Mouse (Mus musculus) testis, adult 2 months (tissue): ENCODE measurements around the gene Nfib. TPM values are rescaled to one million over a fixed set of nuclear protein-coding genes. Genes with fewer than 3 reads are reported as not detected.

Experiments
- H3K27ac ChIP-seq: fragments of 200-500 bp; 2 replicates; pipeline ENCODE4 v1.5.1; 2012; ENCODE audit warnings: low read depth, low read length; ENCODE audit not compliant: control insufficient read depth, insufficient read depth
- H3K27me3 ChIP-seq: fragments of 200-500 bp; 2 replicates; pipeline ENCODE4 v1.6.1; 2012; ENCODE audit warnings: mild to moderate bottlenecking, low read length, moderate library complexity; ENCODE audit not compliant: control insufficient read depth, insufficient read depth
- H3K36me3 ChIP-seq: fragments of 200-500 bp; 2 replicates; pipeline ENCODE4 v1.6.1; 2012; ENCODE audit warnings: mild to moderate bottlenecking, low read length; ENCODE audit not compliant: control insufficient read depth, insufficient read depth
- H3K4me1 ChIP-seq: fragments of 200-500 bp; 2 replicates; pipeline ENCODE4 v1.6.1; 2012; ENCODE audit warnings: low read length; ENCODE audit not compliant: control insufficient read depth, insufficient read depth
- H3K4me3 ChIP-seq: fragments of 200-500 bp; 2 replicates; pipeline ENCODE4 v1.5.1; 2012; ENCODE audit warnings: low read depth, mild to moderate bottlenecking, low read length, moderate library complexity, mixed read lengths; ENCODE audit not compliant: control insufficient read depth
- CTCF ChIP-seq: fragments of 200-500 bp; IDR thresholded peaks from 2 replicates; pipeline ENCODE4 v1.5.1; 2012; ENCODE audit warnings: low read depth, mild to moderate bottlenecking, inconsistent platforms, low read length, moderate library complexity; ENCODE audit not compliant: control insufficient read depth, insufficient read depth, insufficient replicate concordance
- POLR2A ChIP-seq: fragments of 200-500 bp; IDR thresholded peaks from 2 replicates; pipeline ENCODE4 v1.6.1; 2012; ENCODE audit warnings: low read depth, mild to moderate bottlenecking, inconsistent platforms, low read length, moderate library complexity; ENCODE audit not compliant: control insufficient read depth
- polyA plus RNA-seq: library from polyadenylated mRNA; depleted of rRNA; stranded (reverse); fragments of >200 nt; gene quantifications from 2 replicates; pipeline ENCODE4 v1.2.3, GENCODE M21; 2012

Nfib gene
- polyA plus RNA-seq, 1 experiment, result 1.2 TPM

DNA sequence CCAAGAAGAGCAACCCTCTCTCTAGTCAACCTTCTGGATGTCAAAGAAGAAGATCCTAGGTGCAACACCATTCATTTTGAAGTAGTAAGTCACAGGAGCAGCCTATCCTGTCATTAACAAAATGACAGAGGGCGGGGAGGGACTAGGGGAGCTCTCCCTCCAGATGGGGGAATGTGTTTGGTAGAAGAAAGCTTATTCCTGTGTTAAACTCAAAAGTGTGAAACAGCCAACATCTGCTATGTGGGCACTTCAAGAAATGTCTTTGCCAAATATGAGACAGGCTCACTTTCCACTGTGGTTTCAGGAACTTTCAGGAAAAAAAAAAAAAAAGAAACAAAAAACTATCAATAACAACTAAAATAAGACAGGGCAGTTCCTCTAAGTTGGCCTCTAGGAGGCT lies 411.5 kb downstream of the Nfib start:
- Histone ChIP-seq H3K27ac (no peak overlapping the region), H3K36me3 (no peaks in the 10 kb centered on the region), H3K27me3 (no peaks in the 10 kb centered on the region), H3K4me1 (no peaks in the 10 kb centered on the region), H3K4me3 (no peak overlapping the region)
- no peak for TF ChIP-seq POLR2A
- no peak for TF ChIP-seq CTCF

DNA sequence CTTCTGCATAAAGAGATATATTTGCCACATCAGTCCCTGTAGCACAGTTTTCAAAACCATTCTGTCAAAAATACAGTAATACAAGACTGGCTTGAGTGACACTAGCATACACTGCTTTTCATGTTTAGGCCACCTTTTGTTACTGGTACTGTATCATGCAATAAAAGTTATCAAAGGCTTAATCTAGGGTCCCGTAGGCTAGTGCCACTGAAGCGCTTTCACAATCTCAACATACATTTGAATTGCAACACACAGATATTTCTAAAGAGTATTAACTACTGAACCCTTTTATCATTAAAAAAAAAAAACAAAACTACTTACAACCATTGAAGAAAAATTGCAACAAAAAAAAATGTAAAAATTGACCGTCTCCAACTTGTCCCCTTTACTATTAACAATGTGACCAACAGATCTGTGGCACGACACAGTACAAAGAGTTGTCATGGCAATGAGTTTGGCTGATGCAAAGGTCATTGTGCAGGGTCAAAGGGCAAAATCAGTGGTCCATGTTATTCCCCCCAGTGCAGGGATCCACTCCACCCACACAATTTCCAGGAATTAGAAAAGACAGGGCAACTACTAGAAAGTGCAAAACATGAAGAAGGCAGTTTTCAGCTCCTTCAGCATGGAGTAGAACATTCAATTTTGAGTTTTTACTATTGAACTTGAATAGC lies 414.2 kb downstream of the Nfib start:
- Histone ChIP-seq H3K4me3 (no peak overlapping the region), H3K36me3 (no peaks in the 10 kb centered on the region), H3K27me3 (no peaks in the 10 kb centered on the region), H3K27ac (no peak overlapping the region), H3K4me1 (no peaks in the 10 kb centered on the region)
- TF ChIP-seq POLR2A, result no peak

DNA sequence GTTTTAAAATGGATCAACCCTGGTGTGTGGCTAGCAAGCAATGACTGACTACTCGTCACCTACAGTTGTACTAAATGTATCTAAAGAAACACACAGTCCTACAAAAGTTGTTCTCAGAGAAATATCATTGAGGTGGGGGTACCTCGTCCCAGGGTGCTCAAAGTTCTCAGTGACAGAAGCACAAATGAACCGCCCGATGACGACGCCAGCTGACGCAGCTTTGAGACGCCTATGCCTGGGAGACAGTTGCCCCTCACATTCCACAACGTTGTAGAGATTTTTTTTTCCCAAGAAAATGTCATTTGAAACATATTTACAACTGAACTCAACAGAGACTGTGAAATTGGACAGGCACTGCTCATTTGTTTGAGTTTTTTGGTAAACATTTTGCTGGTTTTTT lies 414.9 kb downstream of the Nfib start:
- no peaks in the 10 kb centered on the region for H3K36me3 ChIP-seq
- TF ChIP-seq POLR2A, result no peak
- no peak for TF ChIP-seq CTCF
- no peaks in the 10 kb centered on the region for H3K4me1 ChIP-seq
- no peak overlapping the region for H3K4me3 ChIP-seq
- H3K27ac ChIP-seq, result no peak overlapping the region
- no peaks in the 10 kb centered on the region for H3K27me3 ChIP-seq

DNA sequence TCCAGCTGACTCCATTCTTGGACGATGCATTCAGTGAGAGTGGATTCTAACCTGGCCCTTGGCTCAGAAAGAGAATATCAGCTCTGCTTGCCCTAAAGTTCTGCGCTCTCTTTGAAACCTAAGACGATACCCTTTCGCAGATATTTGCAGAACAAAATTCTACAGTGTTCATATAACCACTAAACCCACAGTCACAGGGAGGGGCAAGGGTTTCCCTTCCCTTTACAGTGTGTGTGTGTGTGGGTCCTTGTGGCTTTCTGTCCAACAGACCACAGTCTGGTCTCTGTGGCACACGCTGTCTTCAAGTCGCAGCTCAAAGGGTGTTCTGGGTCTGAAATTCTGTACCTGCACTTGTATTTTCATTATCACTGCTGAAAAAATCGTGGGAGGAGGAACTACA lies 416.0 kb downstream of the Nfib start:
- Histone ChIP-seq H3K27ac (no peak overlapping the region), H3K36me3 (no peaks in the 10 kb centered on the region), H3K4me3 (no peak overlapping the region), H3K4me1 (no peaks in the 10 kb centered on the region), H3K27me3 (no peaks in the 10 kb centered on the region)
- TF ChIP-seq CTCF (no peak), POLR2A (no peak)

DNA sequence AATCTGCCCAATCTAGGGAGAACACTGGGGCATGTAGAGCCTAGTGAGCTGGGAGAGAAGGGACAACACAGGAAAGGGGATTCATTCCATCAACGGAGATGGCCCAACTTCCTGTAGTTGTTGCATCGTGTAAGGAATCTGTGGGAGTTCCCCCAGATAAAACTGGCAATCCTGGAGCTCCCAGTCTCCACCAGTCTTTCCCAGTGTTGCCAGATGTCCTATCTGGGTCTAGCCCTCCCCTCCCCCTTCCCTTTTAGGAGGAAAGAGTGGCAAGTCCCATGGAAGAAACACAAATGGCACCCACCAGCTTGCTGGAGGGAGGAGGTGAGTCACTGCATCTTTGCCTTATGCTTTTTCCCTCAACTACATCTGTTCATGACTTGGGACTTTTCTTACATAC lies 417.4 kb downstream of the Nfib start:
- Histone ChIP-seq H3K27me3 (no peaks in the 10 kb centered on the region), H3K36me3 (no peaks in the 10 kb centered on the region), H3K27ac (no peak overlapping the region), H3K4me1 (no peaks in the 10 kb centered on the region), H3K4me3 (no peak overlapping the region)
- no peak for TF ChIP-seq POLR2A
- no peak for TF ChIP-seq CTCF

DNA sequence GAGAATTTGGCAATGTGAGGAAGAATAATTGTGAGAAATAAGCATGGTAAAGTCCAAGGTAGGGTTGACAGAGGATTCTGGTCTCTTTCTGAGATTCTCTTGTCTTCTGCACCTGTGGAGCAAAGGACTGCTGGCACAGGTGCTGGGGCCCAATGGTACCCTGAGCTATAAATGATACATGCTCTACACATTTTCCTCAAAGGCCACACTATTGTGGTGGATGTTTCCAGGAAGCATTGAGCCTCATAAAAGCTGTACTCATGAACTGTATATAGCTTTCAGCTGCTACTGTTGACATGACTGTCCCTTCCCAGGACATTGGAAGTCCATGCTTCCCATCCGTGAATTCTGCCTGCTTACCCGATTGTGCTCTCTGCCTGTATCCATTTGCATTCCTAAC lies 418.1 kb downstream of the Nfib start:
- Histone ChIP-seq H3K27me3 (no peaks in the 10 kb centered on the region), H3K36me3 (no peaks in the 10 kb centered on the region), H3K4me1 (no peaks in the 10 kb centered on the region), H3K4me3 (no peak overlapping the region), H3K27ac (no peak overlapping the region)
- TF ChIP-seq CTCF (no peak), POLR2A (no peak)

DNA sequence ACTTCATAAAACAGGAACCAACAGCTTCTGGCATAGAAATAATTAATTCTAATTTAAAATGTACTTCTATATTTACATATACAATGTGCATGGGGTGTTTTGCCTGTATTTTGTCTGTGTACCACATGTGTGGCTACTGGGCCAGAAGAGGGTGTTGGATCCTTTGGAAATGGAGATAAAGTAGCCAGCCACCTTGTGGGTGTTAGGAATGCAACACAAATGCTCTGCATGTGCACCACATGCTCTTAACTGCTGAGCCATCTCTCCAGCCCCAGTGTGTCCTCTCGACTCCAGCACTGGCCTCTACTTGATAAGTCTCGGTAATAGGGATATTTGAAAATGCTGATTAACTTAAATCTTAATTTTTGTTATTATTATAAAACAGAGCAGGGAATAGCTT lies 418.6 kb downstream of the Nfib start:
- no peak overlapping the region for H3K27ac ChIP-seq
- no peaks in the 10 kb centered on the region for H3K36me3 ChIP-seq
- H3K4me1 ChIP-seq, result no peaks in the 10 kb centered on the region
- H3K4me3 ChIP-seq, result no peak overlapping the region
- TF ChIP-seq POLR2A (no peak), CTCF (no peak)
- no peaks in the 10 kb centered on the region for H3K27me3 ChIP-seq

DNA sequence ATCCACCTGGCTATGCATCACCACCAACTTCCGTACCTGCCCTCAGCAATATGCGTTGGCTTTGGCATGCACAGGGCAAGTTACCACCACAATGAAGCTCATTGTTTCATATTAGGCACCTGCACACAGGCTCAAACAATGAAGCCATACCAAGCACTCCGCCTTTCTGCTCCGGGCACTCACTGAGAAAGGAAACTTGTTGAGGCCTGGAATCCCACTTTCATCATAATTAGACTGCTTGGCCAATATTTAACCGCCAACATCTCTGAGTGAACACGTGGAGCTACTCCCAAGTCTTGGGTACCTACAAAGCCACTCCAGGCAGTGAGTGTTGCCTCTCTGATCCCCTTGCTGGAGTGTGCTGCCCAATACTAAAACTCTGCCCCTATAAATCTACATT lies 422.0 kb downstream of the Nfib start:
- Histone ChIP-seq H3K27ac (no peak overlapping the region), H3K36me3 (no peaks in the 10 kb centered on the region), H3K4me3 (no peak overlapping the region), H3K27me3 (no peaks in the 10 kb centered on the region), H3K4me1 (no peaks in the 10 kb centered on the region)
- no peak for TF ChIP-seq CTCF
- TF ChIP-seq POLR2A, result no peak
